Mouse (Mus musculus) spleen, adult 2 months (tissue): ENCODE measurements at regions not wholly inside any gene's neighbourhood (a gene's known extent, or its start where the extent isn't known, plus 50 kb on each side); places are given as distances from the start of the nearest gene placed in this dataset.

Experiments used
- CTCF ChIP-seq: fragments of 200-500 bp; IDR thresholded peaks from 2 replicates; pipeline ENCODE4 v1.5.1; 2011; ENCODE audit warnings: mild to moderate bottlenecking, inconsistent platforms; ENCODE audit not compliant: insufficient read depth, insufficient read length, insufficient replicate concordance; ENCODE audit errors: extremely low read depth
- POLR2A ChIP-seq: fragments of 200-500 bp; IDR thresholded peaks from 2 replicates; pipeline ENCODE4 v1.6.1; 2011; ENCODE audit warnings: low read depth, low read length, inconsistent platforms

DNA sequence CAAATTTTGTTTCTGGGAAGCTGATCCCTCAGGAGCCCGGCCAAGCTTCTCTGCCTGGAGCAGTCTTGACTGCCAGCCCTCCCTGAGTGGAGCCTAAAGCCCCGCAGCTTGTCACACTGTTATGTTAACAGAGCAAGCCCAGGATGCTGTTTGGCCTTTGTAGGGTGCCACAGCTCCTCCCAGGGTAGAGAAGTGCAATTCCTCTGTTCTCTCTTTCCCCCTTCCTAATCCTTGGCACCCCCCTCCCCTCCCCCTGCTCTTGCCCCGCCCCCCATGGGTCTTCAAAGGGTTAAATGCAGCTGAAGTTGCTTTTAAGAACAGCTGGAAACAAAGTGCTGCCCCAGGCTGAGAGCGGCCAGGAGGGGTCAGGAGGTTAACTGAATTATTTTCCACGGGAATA, 234.1 kb upstream of the Rgma start:
- TF ChIP-seq CTCF = no peak
- TF ChIP-seq POLR2A = no peak
